Mouse (Mus musculus): Measurements from ENCODE around the gene Hoxd12.

DNA sequence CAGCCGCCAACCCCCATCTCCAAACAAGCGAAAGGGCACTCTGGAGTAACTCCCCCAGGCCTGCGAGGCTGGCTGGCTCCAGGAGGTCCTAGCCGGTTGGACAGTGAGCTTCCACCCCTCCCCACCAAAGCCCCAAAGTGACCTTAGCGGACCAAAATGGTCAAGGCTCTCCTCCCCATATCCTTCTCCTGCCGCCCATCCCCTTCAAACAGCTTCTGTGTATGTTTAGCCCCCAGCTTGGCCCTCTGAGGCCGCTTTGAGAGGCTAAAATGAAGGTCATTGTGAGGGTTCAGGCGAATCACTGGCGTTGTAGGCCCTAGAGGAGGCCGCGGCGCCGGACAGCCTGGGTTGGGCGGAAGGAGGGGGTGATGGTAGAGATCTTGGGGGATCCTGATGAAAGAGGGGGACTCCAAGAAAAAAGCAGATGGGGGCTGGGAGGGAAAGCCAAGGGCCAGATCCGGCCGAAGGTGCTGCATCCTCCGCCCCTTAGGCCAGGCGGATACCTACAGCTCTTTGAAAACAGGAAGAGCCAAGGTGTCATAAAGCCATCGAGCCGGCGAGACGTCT lies 25.8 kb downstream of the Hoxd12 start:
- no peak for TF ChIP-seq CTCF (IDR thresholded peaks at IDR 0.05; ENCODE audit: extremely low read depth, insufficient read depth, low read length)
- no peak for TF ChIP-seq POLR2A (IDR thresholded peaks at IDR 0.05; ENCODE audit: extremely low read depth, insufficient read depth, low read length)

Data from cortical plate, adult 2 months (tissue).